Mouse (Mus musculus): ENCODE results near the gene Ggcx.

- TF ChIP-seq POLR2AphosphoS2 (IDR thresholded peaks at IDR 0.05; ENCODE audit: insufficient read length, low read depth) (peak; percentile 75), MYOD1 (IDR thresholded peaks at IDR 0.05; ENCODE audit: control insufficient read depth in 1 of 3, insufficient read length in 2 of 3, low read depth in 2 of 3) (no peak), MAX (IDR thresholded peaks at IDR 0.05; ENCODE audit: low read depth) (no peak), E2F4 (IDR thresholded peaks at IDR 0.05; ENCODE audit: insufficient read depth) (no peak), SRF (IDR thresholded peaks at IDR 0.05; ENCODE audit: control insufficient read depth, insufficient read length, low read depth) (no peak), POLR2A (IDR thresholded peaks at IDR 0.05; ENCODE audit: insufficient read length, low read depth) (no peak), TCF12 (IDR thresholded peaks at IDR 0.05; ENCODE audit: insufficient read depth, poor library complexity, severe bottlenecking) (no peak), MYOG (IDR thresholded peaks at IDR 0.05; ENCODE audit: control insufficient read depth in 1 of 3, insufficient read depth in 1 of 3, insufficient read length in 2 of 3, low read depth in 2 of 3) (no peak), USF1 (IDR thresholded peaks at IDR 0.05; ENCODE audit: low read depth) (no peak)
Measured at GRCm38 (mm10) chr6:72430989-72431921, 17.1 kb downstream of the Ggcx start.

Data from myocyte (in vitro differentiated cells).